Mouse (Mus musculus): ENCODE results near the gene Pdap1. TPM values are rescaled to one million over a fixed set of nuclear protein-coding genes. Genes with fewer than 3 reads are reported as not detected.
A peak's percentile ranks its signal among the peaks of the same experiment; 100 is the strongest.

Pdap1 gene
- total and polyA plus RNA-seq, 3 experiments, result 82.5 to 217 (median 95.0) TPM

DNA sequence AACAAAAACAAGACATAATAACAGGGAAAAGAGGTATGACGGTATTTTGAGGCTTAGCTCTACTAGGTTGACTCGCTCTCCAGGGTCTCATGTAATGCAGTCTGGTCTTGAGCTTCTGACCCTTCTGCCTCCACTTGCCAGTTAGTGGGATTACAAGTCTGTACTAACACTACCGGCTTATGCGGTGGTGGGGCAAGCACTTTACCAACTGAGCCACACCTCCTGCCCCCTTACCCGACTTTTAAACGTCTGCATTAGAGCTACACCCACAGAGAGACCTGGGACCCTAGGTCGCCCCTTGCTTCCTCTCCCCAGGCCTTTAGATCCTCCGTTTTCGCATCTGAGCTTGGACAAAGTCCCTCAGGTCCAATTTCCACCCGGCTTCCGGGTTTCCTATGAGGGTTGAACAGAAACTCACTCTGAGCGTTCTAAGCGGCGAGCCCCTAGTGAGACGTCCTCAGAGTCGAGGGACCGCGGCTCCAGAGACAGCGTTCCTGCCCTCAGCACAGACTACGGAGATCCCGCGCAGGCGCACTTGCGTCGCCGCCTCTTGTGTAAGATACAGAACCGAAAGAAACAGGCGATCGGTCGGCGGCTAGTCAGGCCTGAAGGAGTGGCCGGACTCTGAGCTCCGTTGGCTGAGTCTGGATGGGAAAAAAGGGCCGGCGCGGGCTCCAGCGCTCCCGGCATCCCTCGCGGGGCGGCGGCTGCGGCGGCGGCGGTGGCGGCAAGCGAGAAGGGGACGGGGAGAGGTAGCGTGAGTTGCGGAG lies 26.7 kb upstream of the Pdap1 start, which contains the start of the genes Ptcd1 and Cpsf4:
Gene Ptcd1 (minus strand): TSS at position 573 of the 770 bp plus-strand sequence.
Gene Cpsf4 (plus strand): TSS at position 678 of the 770 bp plus-strand sequence.
- no peaks in the 10 kb centered on the region for H3K9me3 ChIP-seq (replicated peaks)
- TF ChIP-seq GATA2 (IDR thresholded peaks at IDR 0.05; ENCODE audit: borderline replicate concordance, low read depth, low read length) (no peak), TAL1 (conservative IDR thresholded peaks at IDR 0.05; ENCODE audit: low read depth, low read length) (no peak), GATA1 (IDR thresholded peaks at IDR 0.05; ENCODE audit: borderline replicate concordance, low read length) (no peak), POLR2AphosphoS5 (IDR thresholded peaks at IDR 0.05; ENCODE audit: insufficient replicate concordance, low read depth, low read length) (no peak)
- peak; percentile 90 for ATAC-seq (ENCODE audit: extremely low read depth, insufficient number of reproducible peaks, low FRiP score, poor library complexity, severe bottlenecking)
- DNase-seq (ENCODE audit: low spot score), result peak; percentile 90
- H3K27me3 ChIP-seq (ENCODE audit: insufficient read depth, low read length), result no peaks in the 10 kb centered on the region
- peaks cover 41% of the 10 kb centered on the region for H3K4me1 ChIP-seq (ENCODE audit: insufficient read depth, low read depth, low read length)
- peak within 1 kb of the TSS; percentile 97 for H3K4me3 ChIP-seq (ENCODE audit: low read depth, low read length)
- H3K36me3 ChIP-seq (replicated peaks), result peaks cover 65% of the 10 kb centered on the region

DNA sequence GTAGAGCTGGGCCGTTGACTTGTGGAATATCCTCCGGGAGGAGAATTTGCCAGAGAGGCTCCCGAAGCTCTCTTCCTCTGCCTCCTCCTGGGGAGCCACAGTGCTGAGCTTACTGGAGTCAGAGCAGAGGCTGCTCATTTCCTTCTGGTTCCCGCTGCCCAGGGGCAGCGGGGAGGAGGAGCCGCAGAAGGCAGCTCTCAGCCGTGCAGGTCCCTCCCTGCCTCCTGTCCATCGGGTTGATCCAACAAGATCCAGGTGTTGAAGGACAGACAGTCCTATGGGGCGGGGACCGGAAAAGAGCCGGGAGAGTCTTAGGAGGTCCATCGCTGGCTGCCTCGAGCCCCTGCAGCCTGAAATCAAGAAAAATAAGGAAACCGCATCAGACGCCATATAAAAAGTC lies 25.1 kb upstream of the Pdap1 start:
- Histone ChIP-seq H3K4me1 (ENCODE audit: insufficient read depth, low read depth, low read length) (peaks cover 37% of the 10 kb centered on the region), H3K27me3 (ENCODE audit: insufficient read depth, low read length) (no peaks in the 10 kb centered on the region), H3K4me3 (ENCODE audit: low read depth, low read length) (no peak overlapping the region), H3K9me3 (replicated peaks) (no peaks in the 10 kb centered on the region), H3K36me3 (replicated peaks) (peaks cover 65% of the 10 kb centered on the region)
- no peak for ATAC-seq (ENCODE audit: extremely low read depth, insufficient number of reproducible peaks, low FRiP score, poor library complexity, severe bottlenecking)
- DNase-seq (ENCODE audit: low spot score), result no peak
- TF ChIP-seq GATA2 (IDR thresholded peaks at IDR 0.05; ENCODE audit: borderline replicate concordance, low read depth, low read length) (no peak), GATA1 (IDR thresholded peaks at IDR 0.05; ENCODE audit: borderline replicate concordance, low read length) (no peak), POLR2AphosphoS5 (IDR thresholded peaks at IDR 0.05; ENCODE audit: insufficient replicate concordance, low read depth, low read length) (no peak), TAL1 (conservative IDR thresholded peaks at IDR 0.05; ENCODE audit: low read depth, low read length) (no peak), CTCF (IDR thresholded peaks at IDR 0.05; ENCODE audit: low read depth, low read length) (no peak)

DNA sequence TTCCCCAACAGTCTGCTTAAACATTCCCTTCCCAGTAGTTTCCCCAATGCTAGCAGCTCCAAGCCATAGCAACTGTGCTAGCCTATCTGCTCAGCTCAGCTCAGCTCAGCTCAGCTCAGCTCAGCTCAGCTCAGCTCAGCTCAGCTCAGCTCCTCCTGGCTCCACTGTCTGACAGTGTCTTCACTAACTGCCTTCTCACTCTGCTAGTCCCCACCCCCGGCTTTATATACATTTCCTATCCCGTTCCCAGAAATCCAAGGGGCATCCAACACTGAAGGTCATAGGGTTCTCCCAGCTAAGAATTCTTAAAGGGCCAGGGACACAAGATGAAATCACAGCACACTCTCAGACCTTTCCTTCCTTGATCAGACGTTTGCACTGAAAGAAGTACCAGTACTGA lies 24.7 kb upstream of the Pdap1 start:
- peaks cover 66% of the 10 kb centered on the region for H3K36me3 ChIP-seq (replicated peaks)
- H3K27me3 ChIP-seq (ENCODE audit: insufficient read depth, low read length), result no peaks in the 10 kb centered on the region
- H3K4me1 ChIP-seq (ENCODE audit: insufficient read depth, low read depth, low read length), result peaks cover 36% of the 10 kb centered on the region
- ATAC-seq (ENCODE audit: extremely low read depth, insufficient number of reproducible peaks, low FRiP score, poor library complexity, severe bottlenecking) (no peak), DNase-seq (ENCODE audit: low spot score) (no peak)
- H3K9me3 ChIP-seq (replicated peaks), result no peaks in the 10 kb centered on the region
- no peak overlapping the region for H3K4me3 ChIP-seq (ENCODE audit: low read depth, low read length)
- no peak for TF ChIP-seq GATA2 (IDR thresholded peaks at IDR 0.05; ENCODE audit: borderline replicate concordance, low read depth, low read length)
- no peak for TF ChIP-seq CTCF (IDR thresholded peaks at IDR 0.05; ENCODE audit: low read depth, low read length)
- TF ChIP-seq POLR2AphosphoS5 (IDR thresholded peaks at IDR 0.05; ENCODE audit: insufficient replicate concordance, low read depth, low read length), result no peak
- no peak for TF ChIP-seq GATA1 (IDR thresholded peaks at IDR 0.05; ENCODE audit: borderline replicate concordance, low read length)
- TF ChIP-seq TAL1 (conservative IDR thresholded peaks at IDR 0.05; ENCODE audit: low read depth, low read length), result no peak

DNA sequence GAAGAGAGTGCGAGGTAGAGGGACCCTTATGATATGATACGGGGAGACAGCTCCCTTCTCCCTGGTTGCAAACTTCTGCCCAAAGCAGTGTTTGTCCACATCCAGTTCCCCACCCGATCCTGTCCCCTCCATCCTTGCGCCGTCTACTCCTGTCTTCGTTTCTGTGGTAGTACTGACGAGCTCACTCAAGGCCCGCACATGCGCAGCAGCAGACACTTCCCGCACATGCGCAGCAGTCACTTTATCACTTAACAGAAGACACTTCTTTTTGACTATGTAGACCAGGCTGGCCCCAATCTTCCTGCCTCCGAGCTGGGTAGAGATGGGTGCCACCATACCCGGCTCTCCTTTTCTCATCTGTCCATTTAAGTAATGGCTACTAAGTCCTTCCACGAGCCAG lies 21.3 kb upstream of the Pdap1 start:
- Histone ChIP-seq H3K4me3 (ENCODE audit: low read depth, low read length) (no peak overlapping the region), H3K27me3 (ENCODE audit: insufficient read depth, low read length) (no peaks in the 10 kb centered on the region), H3K4me1 (ENCODE audit: insufficient read depth, low read depth, low read length) (peaks cover 19% of the 10 kb centered on the region), H3K9me3 (replicated peaks) (no peaks in the 10 kb centered on the region), H3K36me3 (replicated peaks) (peaks cover 85% of the 10 kb centered on the region)
- ATAC-seq (ENCODE audit: extremely low read depth, insufficient number of reproducible peaks, low FRiP score, poor library complexity, severe bottlenecking), result no peak
- TF ChIP-seq GATA2 (IDR thresholded peaks at IDR 0.05; ENCODE audit: borderline replicate concordance, low read depth, low read length), result no peak
- TF ChIP-seq CTCF (IDR thresholded peaks at IDR 0.05; ENCODE audit: low read depth, low read length), result no peak
- TF ChIP-seq GATA1 (IDR thresholded peaks at IDR 0.05; ENCODE audit: borderline replicate concordance, low read length), result no peak
- TF ChIP-seq TAL1 (conservative IDR thresholded peaks at IDR 0.05; ENCODE audit: low read depth, low read length), result no peak
- no peak for TF ChIP-seq POLR2AphosphoS5 (IDR thresholded peaks at IDR 0.05; ENCODE audit: insufficient replicate concordance, low read depth, low read length)
- DNase-seq (ENCODE audit: low spot score), result no peak

DNA sequence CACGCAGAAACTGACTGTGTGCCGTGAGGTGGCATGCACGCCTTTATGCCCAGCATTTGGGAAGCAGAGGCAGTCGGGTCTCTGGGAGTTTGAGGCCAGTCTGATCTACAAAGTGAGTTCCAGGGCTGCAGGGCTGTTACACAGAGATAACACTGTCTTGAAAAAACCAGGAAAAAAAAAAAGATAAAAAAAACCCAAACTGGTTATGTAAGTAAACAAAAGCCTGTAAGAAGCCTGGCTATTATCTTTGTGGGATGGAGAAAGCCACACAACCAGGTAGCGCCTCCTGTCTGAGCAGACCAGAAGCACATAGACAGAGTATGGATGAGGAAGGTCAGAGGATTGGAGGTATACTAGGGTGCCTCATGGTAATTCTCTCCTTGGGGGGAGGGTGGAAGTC lies 12.7 kb upstream of the Pdap1 start:
- Histone ChIP-seq H3K36me3 (replicated peaks) (peaks cover 93% of the 10 kb centered on the region), H3K9me3 (replicated peaks) (no peaks in the 10 kb centered on the region), H3K4me1 (ENCODE audit: insufficient read depth, low read depth, low read length) (peaks cover 27% of the 10 kb centered on the region), H3K27me3 (ENCODE audit: insufficient read depth, low read length) (no peaks in the 10 kb centered on the region), H3K4me3 (ENCODE audit: low read depth, low read length) (no peak overlapping the region)
- ATAC-seq (ENCODE audit: extremely low read depth, insufficient number of reproducible peaks, low FRiP score, poor library complexity, severe bottlenecking) (no peak), DNase-seq (ENCODE audit: low spot score) (no peak)
- TF ChIP-seq GATA2 (IDR thresholded peaks at IDR 0.05; ENCODE audit: borderline replicate concordance, low read depth, low read length) (no peak), CTCF (IDR thresholded peaks at IDR 0.05; ENCODE audit: low read depth, low read length) (no peak), GATA1 (IDR thresholded peaks at IDR 0.05; ENCODE audit: borderline replicate concordance, low read length) (no peak), POLR2AphosphoS5 (IDR thresholded peaks at IDR 0.05; ENCODE audit: insufficient replicate concordance, low read depth, low read length) (no peak), TAL1 (conservative IDR thresholded peaks at IDR 0.05; ENCODE audit: low read depth, low read length) (no peak)

DNA sequence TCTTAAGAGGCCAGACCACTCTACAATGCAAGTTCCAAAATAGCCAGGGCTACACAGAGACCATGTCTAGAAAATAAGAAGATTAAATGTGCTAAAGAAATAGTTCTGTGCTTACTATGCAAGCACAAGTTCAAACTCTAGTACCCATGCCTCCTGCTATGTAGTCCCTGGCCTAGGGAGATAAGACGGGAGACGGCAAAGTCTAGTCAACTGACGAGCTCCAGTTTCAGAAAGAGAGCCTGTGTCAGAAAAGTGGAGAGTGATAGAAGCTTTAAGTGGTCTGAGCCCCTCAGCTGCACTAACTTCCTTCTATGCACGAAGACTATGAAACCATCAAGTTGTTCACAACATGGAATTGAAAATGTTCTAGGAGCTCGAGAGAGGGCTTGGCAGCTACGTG lies 9.3 kb upstream of the Pdap1 start:
- peaks cover 30% of the 10 kb centered on the region for H3K4me1 ChIP-seq (ENCODE audit: insufficient read depth, low read depth, low read length)
- ATAC-seq (ENCODE audit: extremely low read depth, insufficient number of reproducible peaks, low FRiP score, poor library complexity, severe bottlenecking) (no peak; the same call in 1 of the 2 replicates), DNase-seq (ENCODE audit: low spot score) (no peak)
- no peak overlapping the region for H3K4me3 ChIP-seq (ENCODE audit: low read depth, low read length)
- no peaks in the 10 kb centered on the region for H3K27me3 ChIP-seq (ENCODE audit: insufficient read depth, low read length)
- TF ChIP-seq CTCF (IDR thresholded peaks at IDR 0.05; ENCODE audit: low read depth, low read length) (no peak), TAL1 (conservative IDR thresholded peaks at IDR 0.05; ENCODE audit: low read depth, low read length) (no peak), POLR2AphosphoS5 (IDR thresholded peaks at IDR 0.05; ENCODE audit: insufficient replicate concordance, low read depth, low read length) (no peak; the same call in 1 of the 2 replicates), GATA2 (IDR thresholded peaks at IDR 0.05; ENCODE audit: borderline replicate concordance, low read depth, low read length) (no peak), GATA1 (IDR thresholded peaks at IDR 0.05; ENCODE audit: borderline replicate concordance, low read length) (no peak)
- H3K36me3 ChIP-seq (replicated peaks), result peaks cover 100% of the 10 kb centered on the region
- no peaks in the 10 kb centered on the region for H3K9me3 ChIP-seq (replicated peaks)

Data from G1E (cell line).